Mouse (Mus musculus) brain, embryonic 18.5 days (tissue): Measurements from ENCODE around the gene Gm49393.

ENCODE experiments used
- DNase-seq: peaks from one replicate; pipeline ENCODE4 v3.0.0-alpha.2; 2012; ENCODE audit warnings: low read depth, low spot score

Gene Gm49393

DNA sequence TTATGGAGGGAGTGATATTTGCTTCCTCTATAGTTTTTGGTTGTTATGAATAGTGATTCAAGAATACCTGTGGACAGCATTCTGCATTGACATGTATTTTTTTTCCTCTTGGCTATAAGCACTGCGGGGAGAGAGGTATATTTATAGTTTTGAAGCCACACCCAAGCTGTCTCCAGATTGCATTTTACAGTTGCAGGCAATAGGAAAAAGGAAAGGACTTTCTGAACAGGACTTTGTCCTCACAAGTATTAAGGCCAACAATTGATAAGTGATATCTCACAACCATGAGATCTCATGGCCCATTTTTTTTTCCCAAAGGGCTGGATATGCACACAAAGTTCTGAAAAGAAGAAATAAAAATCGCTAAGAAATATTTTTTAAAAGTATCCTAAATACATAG, 125.7 kb downstream of the Gm49393 start:
- DNase-seq: no peak
